Mouse (Mus musculus): ENCODE measurements around the gene Clec2h. TPM values are rescaled to one million over a fixed set of nuclear protein-coding genes. Genes with fewer than 3 reads are reported as not detected.
"Not testable (repeated sequence)": the region's sequence is repeated elsewhere in the genome, so short reads cannot be mapped to it uniquely, and the experiment has no call there.

Clec2h gene
- polyA plus RNA-seq, 1 experiment from 2014 or later: not detected

DNA sequence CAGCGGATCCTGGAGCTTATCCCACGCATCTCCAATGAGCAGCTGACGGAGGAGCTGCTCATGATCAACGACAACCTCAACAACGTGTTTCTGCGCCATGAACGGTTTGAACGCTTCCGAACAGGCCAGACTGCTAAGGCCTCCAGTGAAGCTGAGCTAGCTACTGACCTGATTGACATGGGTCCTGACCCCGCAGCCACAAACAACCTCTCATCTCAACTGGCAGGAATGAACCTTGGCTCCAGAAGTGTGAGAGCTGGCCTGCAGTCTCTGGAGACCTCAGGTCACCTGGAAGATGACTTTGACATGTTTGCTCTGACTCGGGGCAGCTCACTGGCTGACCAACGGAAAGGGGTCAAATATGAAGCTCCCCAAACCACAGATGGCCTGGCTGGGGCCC, 16.5 kb upstream of the Clec2h start:
- not testable (repeated sequence) for H3K4me3 ChIP-seq; H3K36me3 ChIP-seq; H3K27me3 ChIP-seq (replicated peaks); H3K27ac ChIP-seq; H3K4me1 ChIP-seq; H3K9ac ChIP-seq; H3K9me3 ChIP-seq (replicated peaks); H3K4me2 ChIP-seq
- peak; percentile 40; the same call in 1 of the 2 replicates for ATAC-seq
- WGBS (ENCODE audit: insufficient replicate concordance): 67% methylated on average over 12 of the region's 12 CpGs

DNA sequence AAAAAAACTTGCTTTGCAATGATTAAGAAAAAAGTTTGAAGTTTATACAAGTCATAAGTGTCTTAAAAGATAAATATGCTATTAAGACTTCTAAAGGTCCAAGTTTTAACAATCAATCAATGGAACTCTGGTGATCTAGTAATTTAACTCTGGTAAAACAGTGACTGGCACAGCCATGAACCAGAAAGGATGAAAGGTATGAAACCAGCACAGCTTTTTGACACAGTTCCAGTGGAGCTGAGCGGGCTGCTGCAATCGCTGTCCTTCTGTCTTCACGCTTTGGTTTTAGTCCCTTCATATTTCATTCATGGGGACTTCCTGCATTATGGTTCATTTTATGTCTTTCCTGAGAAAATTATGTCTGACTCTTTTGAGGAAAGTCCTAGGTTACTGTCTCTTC, 12.5 kb upstream of the Clec2h start:
- no peak overlapping the region for H3K4me3 ChIP-seq
- H3K27ac ChIP-seq: no peak overlapping the region

DNA sequence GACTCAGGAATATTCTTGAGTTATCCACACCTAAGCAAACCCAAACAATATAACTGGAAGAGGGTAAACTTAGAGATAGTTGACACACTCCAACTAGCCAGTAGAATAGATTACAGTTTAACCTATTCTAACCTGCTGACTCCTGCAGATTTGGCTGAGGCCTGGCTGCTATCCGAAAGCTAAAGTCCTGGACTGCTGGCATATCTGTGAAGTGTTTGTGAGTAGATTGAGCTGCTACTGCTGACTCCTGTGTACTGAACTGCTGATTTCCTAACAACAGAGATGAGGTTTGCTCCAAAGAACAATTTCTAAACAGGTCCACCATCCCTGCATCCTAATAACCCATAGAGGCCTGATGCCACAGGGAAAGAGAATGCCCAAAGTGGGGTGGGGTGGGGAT, 12.0 kb upstream of the Clec2h start:
- Histone ChIP-seq H3K9ac (no peak overlapping the region), H3K4me2 (no peak overlapping the region), H3K4me3 (no peak overlapping the region), H3K27me3 (replicated peaks) (no peaks in the 10 kb centered on the region), H3K27ac (no peak overlapping the region), H3K9me3 (replicated peaks) (no peaks in the 10 kb centered on the region), H3K4me1 (peaks cover 7% of the 10 kb centered on the region; the same call in 1 of the 2 replicates), H3K36me3 (no peaks in the 10 kb centered on the region)
- 53% methylated on average over 1 of the region's 1 CpGs for WGBS (ENCODE audit: insufficient replicate concordance)
- no peak for ATAC-seq

More for the DNA sequence above, 12.5 kb upstream of the Clec2h start:
- H3K4me2 ChIP-seq: no peak overlapping the region
- H3K9me3 ChIP-seq (replicated peaks): no peaks in the 10 kb centered on the region
- 82% methylated on average over 3 of the region's 3 CpGs for WGBS (ENCODE audit: insufficient replicate concordance)
- ATAC-seq: no peak
- no peak overlapping the region for H3K9ac ChIP-seq
- no peaks in the 10 kb centered on the region for H3K27me3 ChIP-seq (replicated peaks)
- H3K4me1 ChIP-seq: peaks cover 7% of the 10 kb centered on the region; the same call in 1 of the 2 replicates
- H3K36me3 ChIP-seq: no peaks in the 10 kb centered on the region

DNA sequence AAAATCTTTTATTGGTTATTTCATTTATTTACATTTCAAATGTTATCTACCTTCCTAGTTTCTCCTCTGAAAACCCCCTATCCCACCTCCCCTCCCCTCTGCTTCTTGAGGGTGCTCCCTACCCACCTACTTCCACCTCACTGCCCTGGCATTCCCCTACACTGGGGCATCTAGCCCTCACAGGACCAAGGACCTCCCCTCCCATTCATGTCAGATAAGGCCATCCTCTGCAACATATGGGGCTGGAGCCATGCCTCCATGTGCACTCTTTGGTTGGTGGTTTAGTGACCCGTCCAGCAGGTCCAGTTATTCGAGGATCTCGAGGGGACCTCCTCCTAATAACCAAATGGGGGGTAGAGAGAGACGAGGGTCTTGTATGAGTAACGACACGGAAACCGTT, 11.4 kb upstream of the Clec2h start:
- H3K4me1 ChIP-seq; H3K4me2 ChIP-seq; H3K9ac ChIP-seq; H3K36me3 ChIP-seq; H3K9me3 ChIP-seq (replicated peaks); H3K27ac ChIP-seq; H3K4me3 ChIP-seq; H3K27me3 ChIP-seq (replicated peaks): not testable (repeated sequence)
- 67% methylated on average over 7 of the region's 7 CpGs for WGBS (ENCODE audit: insufficient replicate concordance)
- ATAC-seq: peak; percentile 40; the same call in 1 of the 2 replicates

DNA sequence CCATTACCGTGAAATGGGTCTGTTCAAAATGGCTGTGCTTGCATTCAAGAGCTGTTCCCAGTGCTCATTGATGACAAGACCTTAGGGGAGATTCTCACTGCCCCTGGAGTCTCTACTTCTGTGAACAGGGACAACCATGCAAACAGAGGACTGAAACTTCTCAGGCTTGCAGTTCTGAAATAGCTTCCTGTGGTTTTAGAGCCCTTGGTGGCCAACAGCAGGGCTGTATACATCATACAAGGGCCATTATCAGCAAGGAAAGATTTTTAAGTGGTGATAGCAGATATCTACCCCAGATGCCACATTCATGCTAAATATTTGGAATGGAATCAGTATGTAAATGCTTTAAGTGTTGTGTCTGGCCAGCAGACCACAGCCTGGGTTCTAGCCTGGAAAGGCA, 9.2 kb upstream of the Clec2h start:
- Histone ChIP-seq H3K27me3 (replicated peaks) (no peaks in the 10 kb centered on the region), H3K9ac (no peak overlapping the region), H3K4me3 (no peak overlapping the region), H3K36me3 (no peaks in the 10 kb centered on the region), H3K27ac (0 out of 2 replicates have a peak overlapping the region, but pooled peaks have one; percentile 6), H3K4me1 (peaks cover 7% of the 10 kb centered on the region; the same call in 1 of the 2 replicates), H3K4me2 (peak overlapping the region; percentile 10; the same call in 1 of the 2 replicates), H3K9me3 (replicated peaks) (no peaks in the 10 kb centered on the region)
- WGBS (ENCODE audit: insufficient replicate concordance): 81% methylated on average over 1 of the region's 1 CpGs
- ATAC-seq: no peak

DNA sequence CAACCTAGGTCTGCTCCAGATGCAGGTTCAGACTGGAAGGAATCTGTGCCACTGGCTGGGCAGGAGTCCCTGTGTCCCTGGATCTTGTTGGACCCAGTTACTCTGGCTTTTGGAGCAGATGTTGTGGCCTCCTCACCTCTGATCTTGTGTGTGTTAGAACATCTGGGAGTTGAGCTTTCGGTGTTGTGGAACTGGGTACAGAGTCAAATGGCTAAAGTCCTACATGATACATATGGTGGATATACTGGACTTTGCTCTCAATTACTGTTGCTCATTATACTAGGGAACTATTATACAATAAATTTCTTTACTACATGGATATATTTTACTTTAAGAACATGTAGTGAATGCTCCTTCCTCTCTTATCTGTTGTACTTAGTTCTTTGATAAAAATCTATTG, 936 bp upstream of the Clec2h start:
- no peaks in the 10 kb centered on the region for H3K4me1 ChIP-seq
- H3K27me3 ChIP-seq (replicated peaks): no peaks in the 10 kb centered on the region
- ATAC-seq: no peak
- H3K27ac ChIP-seq: no peak overlapping the region
- no peaks in the 10 kb centered on the region for H3K9me3 ChIP-seq (replicated peaks)
- H3K4me3 ChIP-seq: no peak overlapping the region
- no peaks in the 10 kb centered on the region for H3K36me3 ChIP-seq
- WGBS (ENCODE audit: insufficient replicate concordance): 91% methylated on average over 1 of the region's 1 CpGs
- no peak overlapping the region for H3K4me2 ChIP-seq
- no peak overlapping the region for H3K9ac ChIP-seq

DNA sequence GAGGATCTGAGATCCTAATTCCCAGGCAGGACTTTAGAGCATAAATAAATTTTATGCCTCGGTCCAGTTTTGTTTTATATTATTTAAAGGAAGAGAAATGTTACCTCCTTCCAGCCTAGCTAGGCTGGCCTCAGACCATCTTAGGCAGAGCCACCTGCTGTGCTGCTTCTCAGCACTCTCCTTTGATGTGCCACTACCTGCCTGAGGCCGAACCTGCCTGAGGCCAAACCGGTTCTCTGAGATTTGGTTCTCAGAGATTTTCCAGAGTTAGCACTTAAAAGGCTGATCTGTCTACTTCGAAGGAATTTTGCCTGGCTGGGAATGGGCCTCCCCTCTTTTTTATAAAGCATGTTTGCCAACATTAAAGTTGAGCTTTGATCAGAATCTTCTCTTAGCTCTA, 7.8 kb downstream of the Clec2h start:
- H3K27ac ChIP-seq: no peak overlapping the region
- WGBS (ENCODE audit: insufficient replicate concordance): 39% methylated on average over 4 of the region's 4 CpGs

DNA sequence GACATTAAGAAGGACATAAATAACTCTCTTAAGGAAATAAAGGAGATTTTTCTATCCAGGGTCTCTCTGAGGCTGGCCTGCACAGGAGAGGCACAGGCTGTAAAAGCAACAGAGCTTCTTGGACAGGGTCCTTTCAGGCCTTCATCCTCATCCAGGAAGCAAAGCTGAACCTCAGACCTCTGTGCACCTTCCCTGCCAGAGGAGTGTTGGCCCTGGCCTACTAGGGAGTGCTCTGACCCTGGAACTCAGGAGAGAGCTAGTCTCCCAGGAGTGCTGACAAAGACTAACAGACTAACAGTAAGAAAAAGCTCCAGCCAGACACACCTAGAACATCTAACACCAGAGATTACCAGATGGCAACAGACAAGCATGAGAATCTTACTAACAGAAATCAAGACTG, 17.4 kb downstream of the Clec2h start:
- H3K9me3 ChIP-seq (replicated peaks): no peaks in the 10 kb centered on the region
- no peak overlapping the region for H3K4me2 ChIP-seq
- no peak for ATAC-seq
- no peak overlapping the region for H3K27ac ChIP-seq
- no peaks in the 10 kb centered on the region for H3K27me3 ChIP-seq (replicated peaks)
- no peaks in the 10 kb centered on the region for H3K4me1 ChIP-seq
- no peak overlapping the region for H3K4me3 ChIP-seq
- H3K36me3 ChIP-seq: no peaks in the 10 kb centered on the region
- H3K9ac ChIP-seq: no peak overlapping the region

More for the DNA sequence above, 7.8 kb downstream of the Clec2h start:
- Histone ChIP-seq H3K36me3 (no peaks in the 10 kb centered on the region), H3K4me3 (no peak overlapping the region), H3K9me3 (replicated peaks) (no peaks in the 10 kb centered on the region), H3K4me2 (no peak overlapping the region), H3K27me3 (replicated peaks) (no peaks in the 10 kb centered on the region), H3K9ac (no peak overlapping the region), H3K4me1 (no peaks in the 10 kb centered on the region)
- no peak for ATAC-seq

DNA sequence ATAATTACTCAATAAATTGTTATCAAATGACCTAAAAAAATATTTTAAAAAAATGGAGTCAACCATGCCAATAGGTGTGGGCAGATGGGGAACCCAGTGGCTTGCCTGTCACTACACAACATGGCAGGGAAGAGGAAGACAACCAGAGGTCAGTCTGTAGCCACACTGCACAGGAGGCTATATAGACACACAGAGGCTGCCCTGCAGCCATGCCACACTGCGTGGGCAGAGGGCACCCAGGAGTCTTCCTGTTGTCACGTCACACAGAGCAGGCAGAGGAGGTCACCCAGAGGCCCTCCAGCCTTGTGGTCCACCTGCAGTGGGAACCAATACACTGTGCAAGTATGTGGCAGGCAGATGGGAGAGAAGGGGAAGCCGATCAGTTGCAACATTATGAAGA, 39.5 kb downstream of the Clec2h start:
- Histone ChIP-seq H3K27me3 (replicated peaks) (no peaks in the 10 kb centered on the region), H3K4me3 (no peak overlapping the region), H3K27ac (no peak overlapping the region), H3K9me3 (replicated peaks) (no peaks in the 10 kb centered on the region), H3K4me1 (no peaks in the 10 kb centered on the region), H3K36me3 (no peaks in the 10 kb centered on the region), H3K9ac (no peak overlapping the region), H3K4me2 (no peak overlapping the region)
- ATAC-seq: no peak
- WGBS (ENCODE audit: insufficient replicate concordance): 60% methylated on average over 3 of the region's 3 CpGs

DNA sequence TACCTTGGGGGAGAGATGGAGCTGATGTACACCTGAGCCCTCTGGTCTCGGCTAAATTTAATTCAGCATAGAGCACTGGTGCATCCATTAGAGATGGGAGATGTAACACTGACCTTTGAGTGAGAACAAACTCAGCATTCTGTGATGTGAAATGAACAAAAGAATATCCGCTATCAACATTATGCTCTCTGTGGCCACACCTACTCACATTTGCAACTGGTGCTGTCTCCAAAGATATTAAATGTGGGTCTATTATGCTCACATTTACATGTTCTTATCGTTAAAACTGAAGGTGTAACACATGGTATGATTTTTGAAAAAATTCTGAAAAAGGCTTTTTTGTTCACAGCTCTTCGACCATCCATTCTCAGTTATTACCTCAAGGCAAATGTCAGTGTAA, 60.8 kb downstream of the Clec2h start, which contains the start of gene Klrb1:
Gene Klrb1, minus strand, starts transcription at position 101 of the 400 bp plus-strand sequence.
- no peak within 1 kb of the TSS for H3K9ac ChIP-seq
- no peak within 1 kb of the TSS for H3K27ac ChIP-seq
- ATAC-seq: no peak
- no peaks in the 10 kb centered on the region for H3K27me3 ChIP-seq (replicated peaks)
- 66% methylated on average over 4 of the region's 4 CpGs for WGBS (ENCODE audit: insufficient replicate concordance)
- H3K4me2 ChIP-seq: no peak within 1 kb of the TSS
- no peaks in the 10 kb centered on the region for H3K4me1 ChIP-seq
- no peaks in the 10 kb centered on the region for H3K36me3 ChIP-seq
- H3K4me3 ChIP-seq: no peak within 1 kb of the TSS
- no peaks in the 10 kb centered on the region for H3K9me3 ChIP-seq (replicated peaks)

Other genes starting within 250 kb of the Clec2h start
- gene Itfg2, start 237.5 kb upstream of the Clec2h start, polyA plus RNA-seq (2016; fragmentation: Nextera tagmentation; extraction: Ambion mirVana): 18.5 and 20.3 TPM in 2 replicates
- gene Fkbp4, start 223.7 kb upstream of the Clec2h start, polyA plus RNA-seq (2016; fragmentation: Nextera tagmentation; extraction: Ambion mirVana): 332 and 346 TPM in 2 replicates
- gene Pzp, start 135.7 kb upstream of the Clec2h start, polyA plus RNA-seq (2016; fragmentation: Nextera tagmentation; extraction: Ambion mirVana): 38.6 and 46.3 TPM in 2 replicates
- 1.4 and 1.7 TPM in 2 replicates for gene A2ml1, start 80.8 kb upstream of the Clec2h start, polyA plus RNA-seq (2016; fragmentation: Nextera tagmentation; extraction: Ambion mirVana)
- gene Klrb1a, start 38.9 kb upstream of the Clec2h start, polyA plus RNA-seq (2016; fragmentation: Nextera tagmentation; extraction: Ambion mirVana): 0.12 TPM in 1 of 2 replicates, not detected in the other
- not detected in 2 replicates for gene Klrb1, start 60.7 kb downstream of the Clec2h start, polyA plus RNA-seq (2016; fragmentation: Nextera tagmentation; extraction: Ambion mirVana)
- gene Klrb1c, start 126.8 kb downstream of the Clec2h start, polyA plus RNA-seq (2016; fragmentation: Nextera tagmentation; extraction: Ambion mirVana): 0.10 TPM in 1 of 2 replicates, not detected in the other
- gene Gm44511, start 163.9 kb downstream of the Clec2h start, polyA plus RNA-seq (2016; fragmentation: Nextera tagmentation; extraction: Ambion mirVana): not detected in 2 replicates
- not detected in 2 replicates for gene Klrb1b, start 163.9 kb downstream of the Clec2h start, polyA plus RNA-seq (2016; fragmentation: Nextera tagmentation; extraction: Ambion mirVana)
- 0.06 TPM in 1 of 2 replicates, not detected in the other for gene Clec2i, start 225.2 kb downstream of the Clec2h start, polyA plus RNA-seq (2016; fragmentation: Nextera tagmentation; extraction: Ambion mirVana)
- 6.3 and 6.4 TPM in 2 replicates for gene BC035044, start 228.7 kb downstream of the Clec2h start, polyA plus RNA-seq (2016; fragmentation: Nextera tagmentation; extraction: Ambion mirVana)